Mouse (Mus musculus): ENCODE results near the gene Mapk8ip2.

Gene Mapk8ip2

DNA sequence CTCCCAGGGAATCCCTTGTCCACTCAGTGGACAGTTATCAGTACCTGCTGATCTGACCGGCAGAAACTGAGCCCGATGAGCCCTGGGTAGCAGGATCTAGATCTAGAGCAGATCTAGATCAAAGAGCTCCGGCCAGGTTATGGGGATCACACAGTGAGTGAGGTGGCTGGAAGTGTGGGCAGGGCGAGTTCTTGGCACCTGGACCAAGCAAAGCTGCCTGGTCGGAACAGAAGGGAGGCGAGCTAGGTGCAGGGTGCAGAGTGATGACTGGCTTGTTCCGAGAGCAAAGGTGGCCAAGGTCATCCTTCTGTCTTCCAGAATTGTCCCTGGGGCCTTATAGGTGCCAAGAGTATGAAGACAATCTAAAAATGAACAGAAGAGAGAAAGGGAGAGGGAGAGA lies 6.1 kb downstream of the Mapk8ip2 start:
- Histone ChIP-seq H3K27me3 (ENCODE audit: insufficient read depth, low read length) (peaks cover 56% of the 10 kb centered on the region), H3K9me3 (ENCODE audit: low read length) (no peaks in the 10 kb centered on the region), H3K36me3 (ENCODE audit: insufficient read depth, low read length) (peaks cover 12% of the 10 kb centered on the region; the same call in 1 of the 2 replicates), H3K4me1 (replicated peaks; ENCODE audit: low read depth, low read length) (peaks cover 59% of the 10 kb centered on the region), H3K4me3 (replicated peaks; ENCODE audit: low read length) (no peak overlapping the region)
- TF ChIP-seq CTCF (conservative IDR thresholded peaks at IDR 0.05; ENCODE audit: low read length): no peak
- TF ChIP-seq NANOG (IDR thresholded peaks at IDR 0.05; ENCODE audit: borderline replicate concordance, low read length): no peak
- TF ChIP-seq POU5F1 (IDR thresholded peaks at IDR 0.05; ENCODE audit: borderline replicate concordance, low read length): no peak

- Histone ChIP-seq H3K9me3 (ENCODE audit: low read length) (no peaks in the 10 kb centered on the region), H3K4me1 (replicated peaks; ENCODE audit: low read depth, low read length) (peaks cover 59% of the 10 kb centered on the region), H3K4me3 (replicated peaks; ENCODE audit: low read length) (no peak overlapping the region), H3K36me3 (ENCODE audit: insufficient read depth, low read length) (peaks cover 12% of the 10 kb centered on the region; the same call in 1 of the 2 replicates), H3K27me3 (ENCODE audit: insufficient read depth, low read length) (peaks cover 52% of the 10 kb centered on the region)
- TF ChIP-seq POU5F1 (IDR thresholded peaks at IDR 0.05; ENCODE audit: borderline replicate concordance, low read length): no peak
- TF ChIP-seq CTCF (conservative IDR thresholded peaks at IDR 0.05; ENCODE audit: low read length): no peak
- no peak for TF ChIP-seq NANOG (IDR thresholded peaks at IDR 0.05; ENCODE audit: borderline replicate concordance, low read length)
Observed at GRCm38 (mm10) chr15:89460298-89460697, 6.6 kb downstream of the Mapk8ip2 start.

DNA sequence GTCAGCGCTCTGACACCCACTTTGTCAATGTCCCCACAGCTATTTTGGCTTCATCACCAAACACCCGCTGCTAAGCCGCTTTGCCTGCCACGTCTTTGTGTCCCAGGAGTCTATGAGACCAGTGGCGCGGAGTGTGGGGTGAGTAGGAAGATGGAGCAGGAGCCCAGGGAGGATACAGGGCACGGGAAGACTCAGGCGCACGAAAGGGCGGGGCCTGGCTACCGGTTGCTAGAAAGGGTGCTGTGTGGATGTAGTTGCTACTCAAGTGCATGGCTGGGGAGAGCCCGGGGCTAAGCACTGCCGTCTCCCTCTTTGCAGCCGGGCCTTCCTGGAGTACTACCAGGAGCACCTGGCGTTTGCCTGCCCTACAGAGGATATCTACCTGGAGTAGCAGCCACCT lies 7.6 kb downstream of the Mapk8ip2 start:
- no peak for TF ChIP-seq NANOG (IDR thresholded peaks at IDR 0.05; ENCODE audit: borderline replicate concordance, low read length)
- TF ChIP-seq POU5F1 (IDR thresholded peaks at IDR 0.05; ENCODE audit: borderline replicate concordance, low read length): no peak
- no peak for TF ChIP-seq CTCF (conservative IDR thresholded peaks at IDR 0.05; ENCODE audit: low read length)
- Histone ChIP-seq H3K27me3 (ENCODE audit: insufficient read depth, low read length) (peaks cover 41% of the 10 kb centered on the region), H3K36me3 (ENCODE audit: insufficient read depth, low read length) (peaks cover 12% of the 10 kb centered on the region; the same call in 1 of the 2 replicates), H3K9me3 (ENCODE audit: low read length) (no peaks in the 10 kb centered on the region), H3K4me1 (replicated peaks; ENCODE audit: low read depth, low read length) (peaks cover 61% of the 10 kb centered on the region), H3K4me3 (replicated peaks; ENCODE audit: low read length) (no peak overlapping the region)

- H3K4me3 ChIP-seq (replicated peaks; ENCODE audit: low read length): no peak overlapping the region
- H3K4me1 ChIP-seq (replicated peaks; ENCODE audit: low read depth, low read length): peaks cover 52% of the 10 kb centered on the region
- TF ChIP-seq NANOG (IDR thresholded peaks at IDR 0.05; ENCODE audit: borderline replicate concordance, low read length) (no peak), POU5F1 (IDR thresholded peaks at IDR 0.05; ENCODE audit: borderline replicate concordance, low read length) (no peak), CTCF (conservative IDR thresholded peaks at IDR 0.05; ENCODE audit: low read length) (no peak)
- H3K9me3 ChIP-seq (ENCODE audit: low read length): no peaks in the 10 kb centered on the region
- H3K27me3 ChIP-seq (ENCODE audit: insufficient read depth, low read length): peaks cover 33% of the 10 kb centered on the region
- H3K36me3 ChIP-seq (ENCODE audit: insufficient read depth, low read length): peaks cover 12% of the 10 kb centered on the region; the same call in 1 of the 2 replicates
Observed at GRCm38 (mm10) chr15:89462176-89462575, 8.5 kb downstream of the Mapk8ip2 start.

- H3K4me1 ChIP-seq (replicated peaks; ENCODE audit: low read depth, low read length): peaks cover 51% of the 10 kb centered on the region
- H3K9me3 ChIP-seq (ENCODE audit: low read length): no peaks in the 10 kb centered on the region
- H3K27me3 ChIP-seq (ENCODE audit: insufficient read depth, low read length): peaks cover 19% of the 10 kb centered on the region
- TF ChIP-seq NANOG (IDR thresholded peaks at IDR 0.05; ENCODE audit: borderline replicate concordance, low read length) (no peak), CTCF (conservative IDR thresholded peaks at IDR 0.05; ENCODE audit: low read length) (peak; percentile 27), POU5F1 (IDR thresholded peaks at IDR 0.05; ENCODE audit: borderline replicate concordance, low read length) (no peak)
- no peak overlapping the region for H3K4me3 ChIP-seq (replicated peaks; ENCODE audit: low read length)
- H3K36me3 ChIP-seq (ENCODE audit: insufficient read depth, low read length): peaks cover 7% of the 10 kb centered on the region; the same call in 1 of the 2 replicates
Observed at GRCm38 (mm10) chr15:89463334-89464235, 9.9 kb downstream of the Mapk8ip2 start.

GRCm38 (mm10) chr15:89465052-89465451 lies 11.3 kb downstream of the Mapk8ip2 start:
- no peak for TF ChIP-seq NANOG (IDR thresholded peaks at IDR 0.05; ENCODE audit: borderline replicate concordance, low read length)
- TF ChIP-seq POU5F1 (IDR thresholded peaks at IDR 0.05; ENCODE audit: borderline replicate concordance, low read length): no peak
- no peak for TF ChIP-seq CTCF (conservative IDR thresholded peaks at IDR 0.05; ENCODE audit: low read length)
- peaks cover 7% of the 10 kb centered on the region for H3K27me3 ChIP-seq (ENCODE audit: insufficient read depth, low read length)
- no peaks in the 10 kb centered on the region for H3K36me3 ChIP-seq (ENCODE audit: insufficient read depth, low read length)
- no peak overlapping the region for H3K4me3 ChIP-seq (replicated peaks; ENCODE audit: low read length)
- no peaks in the 10 kb centered on the region for H3K9me3 ChIP-seq (ENCODE audit: low read length)
- H3K4me1 ChIP-seq (replicated peaks; ENCODE audit: low read depth, low read length): peaks cover 61% of the 10 kb centered on the region

- Histone ChIP-seq H3K4me1 (replicated peaks; ENCODE audit: low read depth, low read length) (peaks cover 57% of the 10 kb centered on the region), H3K9me3 (ENCODE audit: low read length) (no peaks in the 10 kb centered on the region), H3K4me3 (replicated peaks; ENCODE audit: low read length) (no peak overlapping the region), H3K27me3 (ENCODE audit: insufficient read depth, low read length) (no peaks in the 10 kb centered on the region), H3K36me3 (ENCODE audit: insufficient read depth, low read length) (peaks cover 9% of the 10 kb centered on the region)
- TF ChIP-seq CTCF (conservative IDR thresholded peaks at IDR 0.05; ENCODE audit: low read length) (peak; percentile 59), POU5F1 (IDR thresholded peaks at IDR 0.05; ENCODE audit: borderline replicate concordance, low read length) (no peak), NANOG (IDR thresholded peaks at IDR 0.05; ENCODE audit: borderline replicate concordance, low read length) (no peak)
Observed at GRCm38 (mm10) chr15:89468577-89468976, 14.9 kb downstream of the Mapk8ip2 start.

DNA sequence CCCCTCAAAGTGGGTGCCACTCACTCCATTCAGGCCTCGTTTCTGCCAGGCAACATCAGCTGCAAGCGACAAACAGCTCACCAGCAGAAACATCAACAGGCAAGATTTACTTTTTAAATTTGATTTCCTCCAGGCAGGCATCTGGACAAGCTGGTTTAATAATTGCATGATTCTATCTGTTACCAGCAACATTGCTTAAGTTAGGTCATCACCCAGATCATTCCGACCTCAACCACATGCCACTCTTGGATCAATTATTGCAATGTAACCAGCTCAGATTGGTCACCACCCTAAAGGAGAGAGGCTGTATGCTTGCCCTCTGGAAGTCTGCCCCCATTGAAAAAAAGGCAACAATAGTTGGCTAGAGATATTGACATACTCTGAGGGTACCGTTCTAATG lies 17.8 kb downstream of the Mapk8ip2 start:
- H3K4me3 ChIP-seq (replicated peaks; ENCODE audit: low read length): no peak overlapping the region
- TF ChIP-seq CTCF (conservative IDR thresholded peaks at IDR 0.05; ENCODE audit: low read length): no peak
- TF ChIP-seq NANOG (IDR thresholded peaks at IDR 0.05; ENCODE audit: borderline replicate concordance, low read length): no peak
- no peak for TF ChIP-seq POU5F1 (IDR thresholded peaks at IDR 0.05; ENCODE audit: borderline replicate concordance, low read length)
- no peaks in the 10 kb centered on the region for H3K27me3 ChIP-seq (ENCODE audit: insufficient read depth, low read length)
- H3K4me1 ChIP-seq (replicated peaks; ENCODE audit: low read depth, low read length): peaks cover 71% of the 10 kb centered on the region
- H3K36me3 ChIP-seq (ENCODE audit: insufficient read depth, low read length): peaks cover 19% of the 10 kb centered on the region
- no peaks in the 10 kb centered on the region for H3K9me3 ChIP-seq (ENCODE audit: low read length)

Data from E14TG2a.4 (cell line).